Mouse (Mus musculus) megakaryocyte progenitor cell, adult 5-6 weeks (primary cell): ENCODE measurements around the gene Padi6. TPM values are rescaled to one million over a fixed set of nuclear protein-coding genes. Genes with fewer than 3 reads are reported as not detected.

Experiments used
- ATAC-seq: replicated peaks from 2 replicates; pipeline ENCODE4 v1.8.0; 2016; ENCODE audit warnings: mild to moderate bottlenecking, moderate TSS enrichment, inconsistent platforms; ENCODE audit not compliant: poor library complexity
- total RNA-seq, 2 experiments: library from RNA; stranded (forward) in 1 of 2; stranded (reverse) in 1 of 2; fragments of 157-497, 149-512 nt in 1 of 2; fragments of 200-1000 nt in 1 of 2; gene quantifications; 2 replicates each; pipeline versions ENCODE4 v1.2.3 to v1.2.4; 2015 to 2017

Padi6 gene
- total RNA-seq, 2 experiments from 2014 or later: not detected

GRCm38 (mm10) chr4:140688826-140689425, 53.5 kb downstream of the Padi6 start:
- no peak for ATAC-seq

- ATAC-seq: no peak
Measured at GRCm38 (mm10) chr4:140688044-140688825, 54.2 kb downstream of the Padi6 start.

GRCm38 (mm10) chr4:140684881-140685303, 57.6 kb downstream of the Padi6 start:
- ATAC-seq: peak; percentile 26

GRCm38 (mm10) chr4:140684141-140684871, 58.1 kb downstream of the Padi6 start:
- peak; percentile 64 for ATAC-seq

GRCm38 (mm10) chr4:140683608-140684007, 58.8 kb downstream of the Padi6 start:
- peak; percentile 12 for ATAC-seq

GRCm38 (mm10) chr4:140680731-140681397, 61.6 kb downstream of the Padi6 start:
- ATAC-seq: peak; percentile 15; the same call in 1 of the 2 replicates

- peak; percentile 78 for ATAC-seq
Measured at GRCm38 (mm10) chr4:140679723-140680380, 62.6 kb downstream of the Padi6 start.

GRCm38 (mm10) chr4:140679038-140679437, 63.4 kb downstream of the Padi6 start:
- ATAC-seq: peak; percentile 51

Other genes with a start within 250 kb of the Padi6 start
- 1.1 and 3.8 TPM in 2 replicates for gene Arhgef10l, start 76.6 kb downstream of the Padi6 start, total RNA-seq (2015)
- 2.6 and 8.5 TPM in 2 replicates for gene Arhgef10l, start 76.6 kb downstream of the Padi6 start, total RNA-seq (2017)
- gene Rcc2, start 42.1 kb downstream of the Padi6 start, total RNA-seq (2015): 76.5 and 77.3 TPM in 2 replicates
- 152 and 159 TPM in 2 replicates for gene Rcc2, start 42.1 kb downstream of the Padi6 start, total RNA-seq (2017)
- 4.6 and 4.9 TPM in 2 replicates for gene Padi4, start 31.6 kb upstream of the Padi6 start, total RNA-seq (2015)
- gene Padi4, start 31.6 kb upstream of the Padi6 start, total RNA-seq (2017): 6.9 and 9.3 TPM in 2 replicates
- not detected in 2 replicates for gene Padi3, start 68.0 kb upstream of the Padi6 start, total RNA-seq (2015)
- 0.07 and 0.46 TPM in 2 replicates for gene Padi3, start 68.0 kb upstream of the Padi6 start, total RNA-seq (2017)
- gene Padi1, start 103.1 kb upstream of the Padi6 start, total RNA-seq (2015): 0.05 TPM in 2 replicates
- not detected in 2 replicates for gene Padi1, start 103.1 kb upstream of the Padi6 start, total RNA-seq (2017)
- 5.5 and 5.7 TPM in 2 replicates for gene Padi2, start 163.7 kb upstream of the Padi6 start, total RNA-seq (2015)
- gene Padi2, start 163.7 kb upstream of the Padi6 start, total RNA-seq (2017): 4.8 and 5.0 TPM in 2 replicates
- 160 and 167 TPM in 2 replicates for gene Sdhb, start 218.6 kb upstream of the Padi6 start, total RNA-seq (2015)
- 91.4 and 129 TPM in 2 replicates for gene Sdhb, start 218.6 kb upstream of the Padi6 start, total RNA-seq (2017)
- 9.0 and 13.1 TPM in 2 replicates for gene Atp13a2, start 244.2 kb upstream of the Padi6 start, total RNA-seq (2015)
- gene Atp13a2, start 244.2 kb upstream of the Padi6 start, total RNA-seq (2017): 19.2 and 23.4 TPM in 2 replicates